12 mouse cellular contexts compared by ENCODE assay signal in genomic region chr17:45726249-45726648, GRCm38 (mm10). TPM values are rescaled to one million over a fixed set of nuclear protein-coding genes. Genes with fewer than 3 reads are reported as not detected.
DNase-seq lines count a peak whose midpoint lies in the region; ATAC-seq and TF ChIP-seq lines count a peak whose summit lies in the region.
"Had no signal": no experiment of that assay in that cellular context is flagged by ENCODE, and none has a peak within 500 bp of the region (broad histone marks: within the 10 kb centered on the region; RNA-seq: fewer than 3 reads in every experiment).

No protein-coding gene starts in this region.

- no peak for TF ChIP-seq CTCF in G1E (IDR thresholded peaks at IDR 0.05; ENCODE audit: low read depth, low read length)

- peaks cover 26% of the 10 kb centered on the region for H3K4me1 ChIP-seq in kidney, embryonic 15.5 days
- peaks cover 96% of the 10 kb centered on the region for H3K4me1 ChIP-seq in G1E (ENCODE audit: insufficient read depth, low read depth, low read length)
- H3K4me1 ChIP-seq in limb, embryonic 10.5 days, result peaks cover 57% of the 10 kb centered on the region

- H3K4me2 ChIP-seq in kidney, embryonic 15.5 days, result no peak overlapping the region
- H3K4me2 ChIP-seq: midbrain, embryonic 12.5 days had no signal

- WGBS in kidney, embryonic 15.5 days, result 47% methylated on average over 7 of the region's 7 CpGs
- WGBS in limb, embryonic 10.5 days, result 53% methylated on average over 7 of the region's 7 CpGs

- H3K36me3 ChIP-seq in kidney, embryonic 15.5 days, result no peaks in the 10 kb centered on the region
- H3K36me3 ChIP-seq in G1E (replicated peaks), result peaks cover 51% of the 10 kb centered on the region
- H3K36me3 ChIP-seq in limb, embryonic 10.5 days, result no peaks in the 10 kb centered on the region
- H3K36me3 ChIP-seq: midbrain, embryonic 12.5 days had no signal

- no peak overlapping the region for H3K4me3 ChIP-seq in kidney, embryonic 15.5 days (replicated peaks)
- H3K4me3 ChIP-seq in G1E (ENCODE audit: low read depth, low read length), result peak overlapping the region; percentile 72
- no peak overlapping the region for H3K4me3 ChIP-seq in limb, embryonic 10.5 days
- H3K4me3 ChIP-seq: midbrain, embryonic 12.5 days had no signal

- H3K9ac ChIP-seq in kidney, embryonic 15.5 days, result no peak overlapping the region
- H3K9ac ChIP-seq: midbrain, embryonic 12.5 days had no signal

- no peak for DNase-seq in kidney, adult 9 months
- peak; percentile 75 for DNase-seq in G1E (ENCODE audit: low spot score)
- DNase-seq in limb, embryonic 10.5 days (ENCODE audit: low spot score), result no peak
- peak; percentile 36 for DNase-seq in lung, postnatal 10 days
- DNase-seq in frontal cortex, postnatal 36 days (ENCODE audit: low spot score in 2 of 2), result no peak
- DNase-seq in layer of hippocampus, adult 11-12 months (ENCODE audit: low spot score), result no peak
- no peak for DNase-seq in B cell, adult 2 months
- DNase-seq: kidney, postnatal 10 days had no signal

- no peak overlapping the region for H3K27ac ChIP-seq in kidney, embryonic 15.5 days
- H3K27ac ChIP-seq in limb, embryonic 10.5 days, result peak overlapping the region; percentile 53
- H3K27ac ChIP-seq: midbrain, embryonic 12.5 days had no signal

- peak; percentile 23; the same call in 1 of the 2 replicates for ATAC-seq in kidney, embryonic 15.5 days (replicated peaks; ENCODE audit: low FRiP score)
- ATAC-seq in G1E (ENCODE audit: extremely low read depth, insufficient number of reproducible peaks, low FRiP score, poor library complexity, severe bottlenecking), result peak; percentile 83
- ATAC-seq: forebrain, embryonic 16.5 days had no signal

- no peaks in the 10 kb centered on the region for H3K27me3 ChIP-seq in kidney, embryonic 15.5 days
- no peaks in the 10 kb centered on the region; the same call in 1 of the 2 replicates for H3K27me3 ChIP-seq in G1E (ENCODE audit: insufficient read depth, low read length)
- H3K27me3 ChIP-seq in limb, embryonic 10.5 days (ENCODE audit: low read depth, poor library complexity, severe bottlenecking), result peaks cover 9% of the 10 kb centered on the region; the same call in 1 of the 2 replicates

- H3K9me3 ChIP-seq in kidney, embryonic 15.5 days (replicated peaks), result no peaks in the 10 kb centered on the region
- no peaks in the 10 kb centered on the region for H3K9me3 ChIP-seq in G1E (replicated peaks)
- H3K9me3 ChIP-seq in limb, embryonic 10.5 days (replicated peaks), result no peaks in the 10 kb centered on the region
- H3K9me3 ChIP-seq: midbrain, embryonic 12.5 days had no signal

RNA-seq across cellular contexts. Expression of gene 1600014C23Rik, which starts 7.4 kb away (rescaled TPM):
- 0.68 TPM in 1 of 2 replicates, not detected in the other for polyA plus RNA-seq in kidney, embryonic 15.5 days (2015; fragmentation: Nextera tagmentation; extraction: Ambion mirVana)
- 11.8 TPM in 1 of 2 replicates, not detected in the other for total RNA-seq in G1E (2014; fragmentation: Nextera tagmentation)
- 3.6 and 4.4 TPM in 2 replicates for total RNA-seq in G1E (2017)
- polyA plus RNA-seq in G1E (2012), result 2.2 and 2.7 TPM in 2 replicates
- polyA plus RNA-seq in limb, embryonic 10.5 days (2016; fragmentation: Nextera tagmentation; extraction: Ambion mirVana), result 0.33 TPM in 1 of 2 replicates, not detected in the other
- polyA plus RNA-seq: midbrain, embryonic 12.5 days; spleen, adult 2 months had no signal

RNA-seq across cellular contexts. Expression of gene Tmem63b, which starts 39.5 kb away (rescaled TPM):
- polyA plus RNA-seq in kidney, embryonic 15.5 days (2015; fragmentation: Nextera tagmentation; extraction: Ambion mirVana), result 35.3 and 39.4 TPM in 2 replicates
- total RNA-seq in G1E (2014; fragmentation: Nextera tagmentation) (22.6 and 25.0 TPM in 2 replicates), G1E (2017) (8.7 and 9.9 TPM in 2 replicates)
- polyA plus RNA-seq in G1E (2012), result 18.6 and 21.6 TPM in 2 replicates
- polyA plus RNA-seq in limb, embryonic 10.5 days (2016; fragmentation: Nextera tagmentation; extraction: Ambion mirVana), result 35.5 and 36.1 TPM in 2 replicates

RNA-seq across cellular contexts. Expression of gene Mrpl14, which starts 40.1 kb away (rescaled TPM):
- 144 and 152 TPM in 2 replicates for polyA plus RNA-seq in kidney, embryonic 15.5 days (2015; fragmentation: Nextera tagmentation; extraction: Ambion mirVana)
- total RNA-seq in G1E (2014; fragmentation: Nextera tagmentation), result 36.2 and 36.8 TPM in 2 replicates
- total RNA-seq in G1E (2017), result 17.3 and 29.6 TPM in 2 replicates
- 237 and 310 TPM in 2 replicates for polyA plus RNA-seq in G1E (2012)
- polyA plus RNA-seq in limb, embryonic 10.5 days (2016; fragmentation: Nextera tagmentation; extraction: Ambion mirVana), result 160 and 167 TPM in 2 replicates

Comparison
In these comparisons a context has a peak if more than half of its experiments do, and no peak if none do; other contexts are left out.
1. DNase-seq: peak in G1E (single experiment) and lung, postnatal 10 days (single experiment); none in kidney, adult 9 months (single experiment), limb, embryonic 10.5 days (single experiment), frontal cortex, postnatal 36 days (0 of 2), layer of hippocampus, adult 11-12 months (single experiment) and B cell, adult 2 months (0 of 2).